Mouse (Mus musculus): Measurements from ENCODE around the gene Aff3. TPM values are rescaled to one million over a fixed set of nuclear protein-coding genes. Genes with fewer than 3 reads are reported as not detected.

Gene Aff3
- total RNA-seq, 2 experiments from 2014 or later = 1.3 to 3.2 TPM

DNA sequence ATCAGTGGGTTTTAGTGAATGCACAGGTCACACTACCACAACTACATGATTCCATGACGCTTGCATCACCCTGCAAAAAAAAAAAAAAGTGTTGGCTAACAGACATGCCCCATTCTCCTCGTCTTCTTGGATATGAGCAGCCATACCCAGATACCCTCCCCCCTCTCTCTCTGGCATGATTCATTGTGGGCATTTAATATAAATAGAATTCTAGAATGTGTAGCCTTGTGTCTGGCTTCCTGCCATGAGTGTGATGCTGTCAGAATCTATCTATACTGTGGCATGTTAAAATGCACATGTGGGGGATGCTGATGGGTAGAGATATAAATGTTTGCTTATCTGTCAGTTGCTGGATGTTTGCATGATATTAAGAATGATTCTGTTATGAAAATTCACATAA lies 499.1 kb downstream of the Aff3 start:
- DNase-seq = no peak

DNA sequence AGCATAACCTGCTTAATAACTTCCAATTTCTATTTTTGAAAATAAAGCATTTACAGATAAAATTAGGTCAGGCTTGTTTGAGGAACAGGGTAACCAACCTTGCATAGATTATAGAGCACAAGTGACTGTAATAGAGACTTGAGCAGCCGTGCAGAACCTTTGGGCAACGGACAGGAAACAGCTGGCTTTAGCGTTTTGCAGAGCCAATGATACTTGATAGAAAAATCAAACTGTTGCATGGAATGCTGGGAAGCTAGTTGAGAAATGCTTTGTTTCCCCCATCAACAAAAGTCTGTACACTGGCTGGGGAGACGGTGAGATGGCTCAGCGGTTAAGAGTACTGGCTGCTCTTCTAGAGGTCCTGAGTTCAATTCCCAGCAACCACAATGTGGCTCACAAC lies 514.7 kb downstream of the Aff3 start:
- no peak for DNase-seq

DNA sequence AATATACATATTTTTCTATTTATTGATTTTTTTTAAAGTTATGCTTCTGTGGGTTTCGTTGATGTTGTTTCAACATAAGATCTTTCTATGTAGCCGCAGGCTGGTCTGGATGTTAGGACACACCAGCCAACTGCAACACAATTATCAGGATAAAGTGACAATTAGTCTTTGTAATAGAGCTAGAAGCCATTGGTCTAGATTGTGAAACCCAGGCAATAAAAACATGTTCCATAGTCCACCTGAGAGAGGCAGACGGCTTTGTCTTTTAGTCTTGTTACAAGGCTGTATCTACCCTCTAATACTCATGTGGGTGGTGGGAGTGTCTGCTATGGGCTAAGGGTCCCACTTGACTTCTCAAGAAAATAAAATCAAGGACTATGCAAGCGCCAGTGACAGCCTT lies 518.7 kb downstream of the Aff3 start:
- DNase-seq = no peak

DNA sequence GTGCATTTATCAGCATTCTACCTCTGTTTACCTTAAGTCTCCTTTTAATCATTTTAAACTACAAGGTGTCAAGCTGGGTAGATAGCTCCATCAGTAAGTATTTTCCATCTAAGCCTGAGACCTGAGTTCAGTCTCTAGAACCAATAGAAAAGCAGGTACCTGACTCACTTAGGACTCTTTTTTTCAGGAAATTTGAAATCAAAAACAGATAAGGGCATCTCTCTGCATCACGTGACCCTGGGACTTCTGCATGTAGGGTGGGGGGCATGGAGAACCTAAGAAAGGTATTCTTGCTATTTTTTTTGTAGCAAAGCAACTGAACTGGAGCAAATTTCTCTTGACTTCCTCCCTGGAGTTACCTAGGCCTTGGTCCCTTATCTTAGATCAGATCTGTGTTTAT lies 523.4 kb downstream of the Aff3 start:
- no peak for DNase-seq

DNA sequence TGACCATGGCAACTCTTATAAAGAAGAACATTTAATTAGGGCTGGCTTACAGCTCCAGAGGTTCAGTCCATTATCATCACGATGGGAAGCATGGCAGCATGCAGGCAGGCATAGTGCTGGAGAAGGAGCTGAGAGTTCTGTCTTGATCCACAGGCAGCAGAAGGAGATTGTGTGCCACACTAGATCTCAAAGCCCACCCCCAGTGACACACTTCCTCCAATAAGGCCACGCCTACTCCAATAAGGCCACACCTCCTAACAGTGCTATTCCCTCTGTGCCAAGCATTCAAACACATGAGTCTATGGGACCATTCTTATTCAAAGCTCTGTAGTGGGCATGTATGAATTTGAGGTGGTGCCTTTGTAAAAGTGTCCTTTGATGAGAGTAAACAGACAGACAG lies 523.8 kb downstream of the Aff3 start:
- DNase-seq = no peak

DNA sequence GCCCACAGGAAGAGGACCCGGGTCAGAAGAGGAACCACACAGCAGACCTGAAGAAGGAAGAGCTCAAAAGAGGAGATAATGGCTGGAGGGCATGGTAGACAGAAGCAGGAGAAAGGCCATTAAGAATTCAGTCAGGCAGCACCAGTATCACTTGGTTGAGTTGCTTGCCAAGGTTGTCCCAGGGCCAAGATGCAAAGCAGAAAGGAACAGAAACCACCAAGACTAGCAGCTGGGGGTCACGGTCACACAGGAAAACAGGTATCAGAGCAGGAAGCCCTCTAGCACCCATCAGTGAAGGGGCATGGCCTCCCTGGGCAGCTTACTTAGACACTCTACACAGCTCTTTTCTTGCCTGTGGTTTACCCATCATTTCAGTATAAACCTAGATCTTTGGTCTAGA lies 525.4 kb downstream of the Aff3 start:
- DNase-seq = no peak

DNA sequence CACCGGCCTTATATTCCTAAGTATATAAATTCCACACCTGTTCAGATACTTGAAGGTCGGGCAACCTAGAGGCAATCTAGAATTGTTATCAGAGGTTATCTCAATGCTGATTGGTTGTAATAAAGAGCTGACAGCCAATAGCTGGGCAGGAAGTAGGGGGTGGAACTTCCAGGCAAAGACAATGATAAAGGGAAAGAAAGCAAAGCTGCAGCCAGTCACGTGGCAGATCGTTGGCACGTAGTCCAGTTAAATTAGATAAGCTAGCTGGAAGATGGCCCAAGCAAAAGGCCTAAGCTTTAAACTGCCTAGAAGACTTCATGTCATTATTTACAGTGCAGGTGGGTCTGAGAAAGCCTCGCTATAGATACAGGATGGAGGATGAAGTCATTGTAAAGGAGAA lies 531.8 kb downstream of the Aff3 start:
- peak; percentile 30 to 49 for DNase-seq

DNA sequence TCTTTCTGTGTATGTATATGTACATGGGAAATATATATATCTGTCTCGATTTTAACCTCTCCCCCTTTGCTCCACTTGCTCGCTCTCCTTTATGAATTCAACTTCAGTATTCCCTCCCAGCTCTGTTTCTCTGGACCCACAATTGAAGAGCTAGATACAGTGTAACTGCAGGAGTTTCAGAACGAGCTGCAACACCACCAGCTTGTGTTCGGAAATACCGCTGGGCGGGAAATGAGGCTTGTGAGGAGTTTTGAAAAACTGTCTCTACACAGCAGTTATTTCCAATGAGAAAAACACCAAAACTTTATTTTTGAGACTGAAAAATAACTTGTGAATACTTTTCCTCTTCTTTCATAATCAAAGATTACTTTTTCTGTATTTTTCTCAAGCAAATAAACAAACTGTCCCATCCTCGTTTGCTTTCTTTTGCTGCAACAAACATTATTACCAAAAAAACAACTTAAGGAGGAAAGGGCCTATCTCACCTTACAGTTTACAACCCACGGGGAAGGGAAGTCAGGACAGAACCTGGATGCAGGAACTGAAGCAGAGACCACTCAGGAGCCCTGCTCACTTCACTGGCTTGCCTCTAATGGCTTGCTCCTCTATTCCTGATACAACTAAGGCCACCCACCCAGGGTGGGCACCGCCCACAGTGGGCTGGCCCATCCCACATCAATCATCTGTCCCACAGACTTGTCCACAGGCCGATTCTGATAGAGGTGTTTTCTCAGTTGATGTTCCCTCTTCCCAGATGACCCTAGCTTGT lies 533.9 kb downstream of the Aff3 start:
- no peak for DNase-seq

DNA sequence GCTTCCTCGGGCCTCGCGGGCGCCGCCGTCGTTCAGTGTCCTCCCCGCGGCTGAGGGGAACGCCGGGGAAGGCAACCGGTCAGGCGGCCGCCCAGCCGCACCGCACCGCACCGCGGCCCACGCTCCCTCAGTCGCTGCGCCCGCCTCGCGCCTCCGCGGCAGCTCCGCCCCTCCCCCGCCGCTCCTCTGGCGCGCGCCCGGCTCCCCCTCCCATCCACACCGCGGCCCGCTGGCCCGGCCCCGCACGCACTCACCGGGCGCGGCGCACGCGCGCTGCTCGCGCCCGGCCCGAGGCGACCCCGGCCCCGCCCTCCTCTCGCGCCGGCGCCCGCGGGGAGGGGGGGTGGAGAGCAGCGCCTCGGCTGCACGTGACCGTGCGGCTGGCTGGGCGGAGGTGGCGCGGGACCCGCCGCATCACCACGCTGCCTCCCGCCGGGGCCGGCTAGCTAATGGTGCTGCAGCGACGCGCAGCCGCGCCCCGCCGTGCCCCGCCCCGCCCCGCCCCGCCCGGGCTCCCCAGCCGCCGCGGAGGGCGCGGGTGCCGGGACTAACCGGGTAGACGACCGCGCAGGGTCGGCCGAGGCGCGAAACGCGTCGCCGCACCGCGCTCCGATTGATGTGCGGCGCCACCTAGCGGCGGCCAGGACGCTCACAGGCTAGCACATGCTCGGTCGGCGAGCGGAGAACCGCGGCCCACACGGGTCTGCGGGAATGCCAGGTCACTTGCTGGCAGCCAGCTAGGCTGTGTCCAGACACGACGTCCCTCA lies 535.1 kb downstream of the Aff3 start, which contains the start of gene Rev1:
Gene Rev1 (minus strand): TSS at position 301 of the 767 bp plus-strand sequence.
- DNase-seq = peak; percentile 91 to 96

DNA sequence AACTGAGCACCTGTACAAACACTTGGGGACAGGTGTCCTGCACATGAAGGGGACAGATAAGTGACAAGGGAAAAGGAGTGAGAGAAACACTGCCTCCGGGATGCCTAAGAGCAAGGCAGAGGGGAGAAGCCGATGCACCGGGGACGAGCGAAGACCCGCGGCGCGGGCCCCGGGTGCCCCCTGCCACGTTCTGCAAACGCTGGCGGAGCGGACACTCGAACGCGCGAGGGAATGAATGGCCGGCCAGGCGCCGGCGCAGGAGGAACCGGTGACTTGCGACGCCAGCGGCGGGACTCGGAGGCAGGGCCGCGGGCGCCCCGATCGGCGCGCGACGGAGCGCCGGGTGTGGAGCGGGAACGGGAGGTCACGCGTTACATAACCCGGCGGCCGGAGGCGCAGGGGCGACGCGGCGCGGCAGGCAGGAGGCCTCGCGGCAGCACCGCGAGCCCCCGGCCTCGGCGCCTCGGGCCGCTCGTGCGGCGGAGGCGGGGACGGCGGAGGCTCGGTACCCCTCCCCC lies 535.8 kb downstream of the Aff3 start:
- peak; percentile 62 to 64 for DNase-seq

Other genes starting within 250 kb of the Aff3 start
- 1 to 10 TPM; 3.9 to 4.2 TPM for gene Lonrf2, start 171.8 kb upstream of the Aff3 start, total RNA-seq (2021)
- 1 to 10 TPM in 1 of 2 experiments, under 1 TPM in 1; 0.42 to 1.1 TPM for gene Chst10, start 233.2 kb upstream of the Aff3 start, total RNA-seq (2021)

Measured in heart, adult 18-20 months (tissue).